Mouse (Mus musculus) 416B (cell line): ENCODE data around the gene Gna14.
A peak's percentile ranks its signal among the peaks of the same experiment; 100 is the strongest.

Experiments
- DNase-seq: peaks from one replicate; pipeline ENCODE4 v3.0.0; 2011; ENCODE audit warnings: low read depth

Gna14 gene

GRCm38 (mm10) chr19:16456181-16456580 lies 20.6 kb downstream of the Gna14 start:
- DNase-seq: peak; percentile 63

DNA sequence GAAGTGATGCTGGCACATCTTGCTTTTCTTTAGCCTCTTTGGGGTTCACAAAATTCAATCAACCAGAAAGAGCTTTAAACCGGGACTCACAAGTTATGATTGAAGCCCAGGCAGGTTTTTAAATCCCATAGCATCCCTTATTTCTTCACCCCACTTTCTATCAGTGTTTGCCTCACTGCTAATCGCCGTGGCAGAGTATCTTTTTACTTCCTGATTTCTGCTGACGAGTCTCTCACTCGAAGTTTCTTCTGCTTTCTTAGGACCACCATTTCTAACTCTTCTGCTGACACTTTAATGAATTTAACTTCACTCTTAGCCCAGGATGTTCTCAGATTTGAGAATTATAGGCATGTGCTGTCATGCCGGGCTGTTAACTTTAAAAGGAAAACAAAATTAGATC lies 21.6 kb downstream of the Gna14 start:
- peak; percentile 43 for DNase-seq

DNA sequence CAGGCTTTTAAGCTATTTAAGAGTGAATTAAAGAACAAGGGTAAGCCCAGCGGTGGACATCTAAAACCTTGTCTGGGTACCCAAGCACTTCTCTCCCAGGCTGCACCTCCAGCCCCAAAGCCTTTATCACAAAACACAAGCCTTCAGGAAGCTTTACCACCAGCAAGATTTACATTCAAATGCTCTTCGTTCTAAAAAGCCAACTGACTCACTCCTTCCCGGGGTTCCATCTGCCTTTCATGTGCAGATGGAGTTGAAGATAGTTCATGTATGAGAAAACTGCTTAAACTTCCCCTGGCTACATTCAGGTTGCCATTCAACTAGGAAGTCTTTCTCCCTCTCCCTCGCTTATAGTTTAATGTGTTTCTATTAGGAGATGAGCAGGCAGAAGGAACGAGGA lies 23.8 kb downstream of the Gna14 start:
- DNase-seq: peak; percentile 69

DNA sequence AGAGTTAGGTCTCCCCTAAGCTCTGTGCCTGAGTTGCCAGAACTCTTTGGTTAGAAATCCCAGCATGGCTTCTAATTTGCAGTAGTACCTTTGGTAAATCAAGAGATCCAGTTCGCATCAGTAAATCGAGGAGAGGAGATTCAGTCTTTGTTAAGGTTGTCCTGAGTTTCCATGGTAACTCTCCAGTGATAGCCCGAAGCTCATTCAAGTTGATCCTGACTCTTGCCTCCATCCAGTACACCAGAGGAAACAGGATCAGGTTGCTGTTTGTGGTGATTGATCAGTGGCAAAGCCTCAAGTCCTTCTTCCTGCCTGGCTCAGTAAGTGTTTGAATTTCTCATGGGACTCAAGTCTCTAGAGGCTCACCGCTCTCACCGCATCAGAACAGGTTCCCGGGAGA lies 24.7 kb downstream of the Gna14 start:
- no peak for DNase-seq

DNA sequence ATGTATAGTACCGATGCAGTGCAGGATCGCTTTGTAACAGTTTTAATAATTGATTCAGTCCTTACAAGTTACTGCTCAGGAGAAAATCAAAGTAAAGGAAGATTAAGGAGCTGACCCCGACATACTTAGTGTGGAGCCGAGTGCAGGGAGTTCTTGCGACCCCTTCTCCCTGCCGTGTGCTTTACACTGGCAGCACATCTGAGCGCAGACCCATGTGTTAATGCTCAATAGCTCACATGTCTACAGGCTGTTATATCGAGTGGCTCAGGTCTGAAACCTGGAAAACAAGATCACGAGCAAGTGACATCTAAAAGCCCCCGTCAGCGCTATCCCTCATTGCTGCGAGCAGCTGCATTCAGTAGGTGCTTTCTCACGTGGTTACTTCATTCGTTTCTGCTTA lies 25.3 kb downstream of the Gna14 start:
- DNase-seq: no peak

GRCm38 (mm10) chr19:16462461-16462860 lies 26.9 kb downstream of the Gna14 start:
- no peak for DNase-seq

DNA sequence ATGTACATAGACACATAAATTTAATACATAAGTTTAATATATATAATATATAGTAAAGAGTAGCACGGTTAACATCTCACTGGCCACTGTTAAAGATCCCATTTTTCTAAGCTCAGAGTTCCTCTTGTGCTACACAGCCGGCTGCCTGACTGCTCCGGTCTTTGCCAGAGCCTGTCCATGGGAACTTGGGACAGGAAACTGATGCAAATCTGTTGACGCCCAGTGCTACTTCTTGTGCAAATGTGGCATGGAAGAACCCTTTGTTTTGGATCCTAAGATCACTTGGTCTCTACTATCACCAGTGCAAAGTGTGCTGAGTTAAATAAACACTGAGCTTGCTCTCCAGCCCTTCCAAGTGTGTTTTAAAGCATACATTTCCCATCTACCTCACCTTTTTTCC lies 29.2 kb downstream of the Gna14 start:
- DNase-seq: no peak

GRCm38 (mm10) chr19:16468756-16469374 lies 33.3 kb downstream of the Gna14 start:
- no peak for DNase-seq

GRCm38 (mm10) chr19:16472655-16473054 lies 37.1 kb downstream of the Gna14 start:
- no peak for DNase-seq

GRCm38 (mm10) chr19:16477314-16477946 lies 41.9 kb downstream of the Gna14 start:
- no peak for DNase-seq

DNA sequence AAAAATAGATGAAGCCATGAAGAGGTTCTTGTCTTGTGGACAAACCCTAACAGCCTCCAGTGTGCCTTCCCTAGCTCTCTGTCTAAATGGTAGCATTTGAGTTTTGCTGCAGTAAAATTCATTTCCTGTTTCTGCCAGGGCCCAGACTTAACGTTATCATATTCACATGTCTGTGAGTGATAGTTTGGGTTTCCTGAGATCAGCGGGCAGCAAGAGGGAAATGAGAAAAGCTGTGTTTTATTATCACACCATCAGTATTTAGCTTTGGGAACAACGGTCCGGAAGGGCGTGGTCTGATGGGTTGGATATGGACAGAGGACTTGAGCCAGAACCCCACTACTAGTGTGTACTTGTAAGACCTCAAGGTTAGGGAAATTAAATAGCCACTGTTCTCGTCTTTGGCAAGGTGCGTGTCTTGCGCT lies 42.6 kb downstream of the Gna14 start:
- DNase-seq: peak; percentile 98

DNA sequence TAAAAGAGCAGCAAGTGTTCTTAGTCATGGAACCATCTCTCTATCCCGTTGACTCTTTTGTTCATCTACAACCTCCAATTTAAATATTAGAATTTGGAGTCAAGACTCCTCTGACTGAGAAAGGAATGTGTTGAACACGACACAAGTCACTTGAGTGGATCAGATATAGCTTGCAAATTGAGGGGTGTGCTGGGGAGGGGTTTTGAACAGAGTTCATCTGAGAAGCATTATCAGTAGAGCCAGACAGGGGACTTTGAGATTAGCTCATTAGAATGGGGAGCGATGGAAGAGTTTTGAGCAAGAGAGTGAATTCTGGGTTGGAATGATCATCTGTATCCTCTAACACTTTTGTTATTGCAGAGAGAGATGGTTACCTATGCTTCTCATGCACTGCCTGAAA lies 46.5 kb downstream of the Gna14 start:
- DNase-seq: no peak

DNA sequence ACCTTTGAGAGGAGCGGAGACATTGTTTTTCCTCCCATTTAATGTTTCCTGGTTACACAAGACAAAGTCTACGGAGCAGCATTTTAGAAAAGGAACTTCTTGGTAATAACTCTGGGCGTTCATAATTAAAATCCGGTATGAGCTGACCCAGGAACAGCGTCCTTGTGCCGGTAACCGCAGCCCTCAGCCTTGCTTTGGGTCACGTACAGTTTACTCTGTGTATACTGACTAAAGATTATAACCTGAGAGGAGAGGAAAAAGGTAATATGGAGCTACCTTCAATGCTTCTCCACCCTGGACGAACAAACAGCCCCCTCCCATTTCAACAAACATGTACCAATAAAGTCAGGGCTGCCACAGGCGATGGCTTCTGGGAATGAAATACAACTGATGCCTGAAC lies 48.7 kb downstream of the Gna14 start:
- no peak for DNase-seq

- no peak for DNase-seq
These were observed 49.1 kb downstream of the Gna14 start for GRCm38 (mm10) chr19:16484671-16485070.

DNA sequence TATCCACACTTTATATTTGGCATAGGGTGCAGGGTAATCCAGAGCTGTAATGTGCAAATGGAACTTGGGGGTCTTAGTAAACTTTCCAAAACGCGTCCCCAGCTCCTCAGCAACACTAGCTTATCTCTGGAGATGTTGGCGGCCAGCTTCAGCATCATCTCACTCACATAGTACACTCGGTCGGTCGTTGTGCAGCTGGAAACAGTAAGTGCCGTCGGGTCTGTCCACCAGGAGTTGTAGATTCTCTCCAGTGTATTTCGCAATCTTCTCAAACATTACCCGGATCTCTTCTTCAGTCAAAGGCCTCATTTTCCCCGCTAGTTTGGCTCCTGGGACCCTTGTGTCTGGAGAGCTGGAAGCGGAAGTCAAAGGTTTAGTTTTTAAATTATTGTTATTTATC lies 55.2 kb downstream of the Gna14 start:
- DNase-seq: no peak

GRCm38 (mm10) chr19:16491497-16491896 lies 55.9 kb downstream of the Gna14 start:
- no peak for DNase-seq

DNA sequence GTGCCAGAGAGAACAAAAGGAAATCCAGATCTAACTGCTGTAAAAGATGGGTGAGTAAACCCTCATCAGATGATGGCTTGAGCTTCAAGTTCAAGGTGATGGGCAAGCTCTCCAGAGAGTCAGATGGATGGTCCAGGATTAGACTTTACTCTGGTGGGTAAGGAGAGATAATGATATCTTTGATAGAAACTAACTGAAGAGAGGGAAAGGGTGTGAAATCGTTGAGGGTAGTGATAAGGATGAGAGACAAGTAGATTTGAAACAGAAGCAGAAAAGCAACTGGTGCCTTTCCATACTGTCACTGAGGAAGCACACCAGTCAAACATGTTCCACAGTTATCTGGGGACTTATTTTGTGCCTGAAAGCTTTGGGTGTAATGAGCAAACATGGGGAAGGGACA lies 56.9 kb downstream of the Gna14 start:
- DNase-seq: no peak

DNA sequence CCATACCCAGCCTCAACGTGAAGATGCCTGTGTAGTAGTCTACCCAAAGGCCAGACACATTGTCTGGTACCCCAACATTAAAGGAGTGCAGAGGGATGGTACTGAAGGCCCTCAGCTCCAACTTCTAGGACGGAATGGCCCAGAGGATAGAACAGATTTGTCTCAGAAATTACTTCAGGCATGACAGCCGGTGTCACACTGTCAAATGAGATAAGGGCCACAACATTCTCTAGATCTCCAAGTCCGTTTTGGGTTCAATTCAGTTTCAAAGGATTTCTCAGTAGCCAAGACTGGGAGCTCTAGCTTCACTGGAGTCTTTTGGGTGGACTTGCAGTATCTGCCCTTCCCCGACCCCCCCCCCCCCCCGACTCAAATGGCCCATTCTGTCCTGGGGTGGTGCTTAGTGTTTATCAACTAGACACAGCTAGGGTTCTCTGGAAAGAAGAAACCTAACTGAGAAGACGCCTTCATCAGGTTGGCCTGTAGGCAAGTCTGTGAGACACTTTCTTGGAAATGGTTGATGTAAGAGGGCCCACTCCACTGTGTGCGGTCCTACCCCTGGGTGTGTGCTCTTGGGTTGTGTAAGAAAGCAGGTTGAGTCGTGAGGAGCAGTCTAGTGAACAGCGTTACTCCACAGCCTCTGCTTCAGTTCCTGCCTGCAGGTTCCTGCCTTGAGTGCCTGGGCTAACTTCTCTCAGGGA lies 59.4 kb downstream of the Gna14 start:
- DNase-seq: no peak

DNA sequence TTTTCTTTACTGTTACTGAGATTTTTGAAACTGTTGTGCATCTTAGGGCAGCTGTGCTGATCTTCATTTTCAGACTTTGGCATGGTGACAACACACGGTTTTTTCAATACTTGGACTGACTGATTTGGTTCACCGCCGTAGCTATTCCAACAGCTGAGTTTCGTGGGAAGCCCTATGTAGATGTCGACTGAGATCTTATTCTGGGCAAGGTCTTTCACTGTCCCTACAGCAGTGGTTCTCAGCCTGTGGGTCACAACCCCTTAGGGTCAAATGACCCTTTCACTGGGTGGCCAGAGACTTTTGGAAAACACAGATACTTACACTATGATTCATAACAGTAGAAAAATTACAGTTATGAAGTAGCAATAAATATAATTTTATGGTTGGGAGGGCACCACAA lies 60.5 kb downstream of the Gna14 start:
- no peak for DNase-seq

DNA sequence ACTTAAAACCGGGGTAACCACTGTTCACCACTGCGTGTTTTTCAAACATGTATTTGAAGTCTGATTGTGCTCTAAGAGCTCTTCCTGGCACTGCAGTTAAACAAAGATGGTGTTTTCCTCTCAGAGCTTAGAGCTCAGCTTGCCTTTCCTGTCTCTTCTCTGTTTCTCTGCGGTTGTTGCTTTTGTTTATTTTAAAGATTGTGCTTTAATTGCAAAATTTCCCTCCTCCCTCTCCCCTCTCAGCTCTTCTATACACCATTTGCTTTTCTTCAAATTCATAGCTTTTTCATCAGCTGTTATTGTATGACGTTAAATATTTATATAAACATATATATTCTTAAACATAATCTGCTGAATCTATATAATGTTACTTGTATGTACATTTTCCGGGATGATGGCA lies 66.5 kb downstream of the Gna14 start:
- no peak for DNase-seq

- DNase-seq: no peak
These were observed 71.3 kb downstream of the Gna14 start for GRCm38 (mm10) chr19:16506711-16507364.

- DNase-seq: no peak
These were observed 75.0 kb downstream of the Gna14 start for GRCm38 (mm10) chr19:16510343-16511080.
